Mouse (Mus musculus): ENCODE results near the gene Ccdc137. TPM values are rescaled to one million over a fixed set of nuclear protein-coding genes. Genes with fewer than 3 reads are reported as not detected.

Ccdc137 gene
- total RNA-seq, 1 experiment from 2014 or later, result 101 TPM

DNA sequence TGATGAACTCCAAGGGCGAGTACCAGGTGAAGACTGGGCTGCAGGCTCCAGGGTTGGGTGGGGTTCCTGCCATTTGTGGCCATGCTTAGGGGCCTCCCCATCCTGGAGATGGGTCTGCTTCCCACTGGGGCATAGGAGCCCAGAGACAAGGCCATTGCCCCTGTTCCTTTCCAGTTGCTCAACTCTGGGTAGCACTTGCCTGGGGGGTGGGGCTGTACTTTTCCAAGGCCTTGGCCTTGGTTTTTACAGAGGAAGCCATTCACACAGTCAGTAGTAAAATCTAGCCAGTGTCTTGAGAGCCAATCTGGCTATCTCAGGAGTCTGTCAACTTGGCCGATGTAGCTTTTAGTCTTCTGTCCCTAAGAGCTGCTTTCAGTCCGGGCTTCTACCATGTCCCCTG lies 39.5 kb downstream of the Ccdc137 start:
- ATAC-seq (replicated peaks; ENCODE audit: low read depth, poor library complexity, severe bottlenecking), result no peak

DNA sequence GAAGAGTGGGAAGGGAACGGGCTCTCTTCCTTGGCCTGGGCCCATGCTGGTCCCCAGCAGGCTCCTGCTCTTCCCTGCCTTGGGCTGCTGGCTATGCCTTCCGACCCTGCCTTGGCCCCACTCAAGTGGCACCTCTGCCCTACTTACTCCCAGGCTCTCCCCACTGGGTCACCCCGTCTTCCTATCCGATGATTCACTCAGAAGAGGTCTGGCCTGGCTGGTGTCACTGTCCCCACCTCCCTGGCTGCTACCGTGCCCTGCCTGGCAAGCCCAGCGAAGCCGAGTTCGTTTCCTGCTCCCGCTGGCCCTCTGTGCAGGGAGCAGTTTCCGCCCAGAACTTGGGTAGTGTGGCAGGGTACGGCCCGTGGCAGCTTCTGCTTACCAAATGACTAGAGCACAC lies 40.3 kb downstream of the Ccdc137 start:
- ATAC-seq (replicated peaks; ENCODE audit: low read depth, poor library complexity, severe bottlenecking), result no peak

- ATAC-seq (replicated peaks; ENCODE audit: low read depth, poor library complexity, severe bottlenecking), result no peak
These were observed 41.0 kb downstream of the Ccdc137 start for GRCm38 (mm10) chr11:120498891-120499290.

DNA sequence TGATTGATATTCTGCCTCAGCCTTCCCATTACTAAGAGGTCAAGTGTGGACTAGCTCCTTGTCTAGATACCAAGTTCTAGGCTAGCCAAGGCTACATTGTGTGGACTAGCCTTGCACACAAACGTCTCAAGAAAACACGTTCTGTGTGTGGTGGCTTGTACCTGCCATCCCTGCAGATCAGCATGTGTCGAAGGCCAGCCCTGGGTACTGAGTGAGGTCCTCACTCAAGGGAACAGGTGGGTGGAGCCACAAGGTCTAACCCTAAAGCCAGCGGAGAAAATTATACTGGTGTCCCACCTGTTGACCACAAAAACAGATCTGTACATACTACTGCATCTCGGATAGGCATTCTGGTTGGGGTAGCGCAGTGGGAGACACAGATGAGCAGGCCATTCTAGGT lies 42.0 kb downstream of the Ccdc137 start:
- ATAC-seq (replicated peaks; ENCODE audit: low read depth, poor library complexity, severe bottlenecking), result no peak

DNA sequence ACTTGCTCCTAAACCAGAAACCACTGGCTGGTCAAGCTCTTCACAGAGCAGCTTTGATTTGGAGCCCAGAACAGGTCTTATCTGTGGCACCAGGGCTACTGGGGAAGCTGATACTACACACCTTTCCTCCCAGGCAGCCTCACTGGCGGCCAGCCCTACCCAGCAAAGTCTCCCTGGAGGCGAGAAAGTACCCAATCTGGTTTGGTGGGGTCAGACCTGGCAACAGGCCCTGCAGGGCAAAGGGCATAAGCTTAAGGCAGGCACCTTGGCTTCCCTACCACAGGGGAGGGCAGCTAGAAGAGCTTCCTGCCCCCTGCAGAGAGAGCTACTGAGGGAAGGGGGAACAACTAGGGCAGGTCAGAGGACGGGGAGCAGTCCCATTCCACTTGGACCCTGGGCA lies 42.4 kb downstream of the Ccdc137 start:
- ATAC-seq (replicated peaks; ENCODE audit: low read depth, poor library complexity, severe bottlenecking), result no peak

DNA sequence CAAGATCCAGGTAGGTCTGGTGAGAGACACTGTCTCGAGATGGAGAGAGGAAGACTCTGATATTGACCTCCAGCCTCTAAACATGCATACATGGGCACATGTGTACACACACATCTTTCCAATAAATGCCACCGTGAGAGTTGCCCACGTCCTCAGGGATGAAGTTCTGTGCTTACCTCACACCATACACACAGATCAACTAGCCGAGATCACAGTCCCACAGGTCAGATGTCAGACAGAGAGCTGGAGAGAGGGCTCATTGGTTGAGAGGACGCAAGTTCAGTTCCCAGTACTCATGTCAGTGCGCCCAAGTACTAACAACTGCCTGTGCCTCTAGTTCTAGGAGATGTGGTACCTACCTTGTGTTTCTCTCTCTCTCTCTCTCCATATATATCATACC lies 43.1 kb downstream of the Ccdc137 start:
- ATAC-seq (replicated peaks; ENCODE audit: low read depth, poor library complexity, severe bottlenecking), result no peak

DNA sequence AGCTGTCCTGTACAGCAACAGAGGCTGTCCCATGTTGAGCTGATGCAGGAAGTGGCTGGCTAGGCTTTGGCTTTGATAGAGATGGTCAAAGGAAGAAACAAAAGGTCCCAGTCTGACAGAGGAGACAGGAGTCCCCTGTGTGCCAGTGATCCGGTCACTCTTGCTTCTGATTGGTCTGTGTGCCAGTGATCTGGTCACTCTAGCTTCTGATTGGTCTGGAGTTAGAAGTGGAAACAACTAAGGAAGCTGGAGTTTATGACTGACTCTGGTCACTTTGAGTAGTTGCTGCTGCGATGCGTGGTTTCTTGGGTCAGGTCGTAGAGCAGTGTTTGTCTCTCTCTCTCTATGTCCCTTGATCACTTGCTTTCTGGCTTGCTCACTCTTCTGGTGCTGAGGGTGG lies 43.8 kb downstream of the Ccdc137 start:
- ATAC-seq (replicated peaks; ENCODE audit: low read depth, poor library complexity, severe bottlenecking), result peak; percentile 7; the same call in 1 of the 2 replicates

DNA sequence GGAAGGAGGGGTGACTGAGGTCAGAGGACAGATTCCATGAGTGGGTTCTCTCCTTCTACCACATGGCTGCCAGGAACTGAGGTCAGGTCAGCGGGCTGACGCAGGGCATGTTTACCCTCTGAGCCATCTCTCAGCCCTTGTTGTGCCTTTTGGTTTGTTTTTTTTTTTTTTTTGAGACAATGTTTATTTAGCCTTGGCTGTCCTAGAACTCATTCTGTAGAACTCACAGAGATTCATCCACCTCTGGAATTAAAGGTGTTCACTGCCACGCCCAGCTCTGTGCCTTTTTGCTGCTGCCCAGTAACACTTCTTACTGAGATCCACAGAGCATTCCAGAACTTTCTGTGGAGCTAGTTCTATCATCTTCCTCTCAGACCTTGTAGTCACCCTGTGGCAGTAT lies 47.7 kb downstream of the Ccdc137 start:
- ATAC-seq (replicated peaks; ENCODE audit: low read depth, poor library complexity, severe bottlenecking), result no peak

- ATAC-seq (replicated peaks; ENCODE audit: low read depth, poor library complexity, severe bottlenecking), result 0 out of 2 replicates have a peak, but pooled peaks have one; percentile 34
These were observed 49.0 kb downstream of the Ccdc137 start for GRCm38 (mm10) chr11:120506899-120507298.

DNA sequence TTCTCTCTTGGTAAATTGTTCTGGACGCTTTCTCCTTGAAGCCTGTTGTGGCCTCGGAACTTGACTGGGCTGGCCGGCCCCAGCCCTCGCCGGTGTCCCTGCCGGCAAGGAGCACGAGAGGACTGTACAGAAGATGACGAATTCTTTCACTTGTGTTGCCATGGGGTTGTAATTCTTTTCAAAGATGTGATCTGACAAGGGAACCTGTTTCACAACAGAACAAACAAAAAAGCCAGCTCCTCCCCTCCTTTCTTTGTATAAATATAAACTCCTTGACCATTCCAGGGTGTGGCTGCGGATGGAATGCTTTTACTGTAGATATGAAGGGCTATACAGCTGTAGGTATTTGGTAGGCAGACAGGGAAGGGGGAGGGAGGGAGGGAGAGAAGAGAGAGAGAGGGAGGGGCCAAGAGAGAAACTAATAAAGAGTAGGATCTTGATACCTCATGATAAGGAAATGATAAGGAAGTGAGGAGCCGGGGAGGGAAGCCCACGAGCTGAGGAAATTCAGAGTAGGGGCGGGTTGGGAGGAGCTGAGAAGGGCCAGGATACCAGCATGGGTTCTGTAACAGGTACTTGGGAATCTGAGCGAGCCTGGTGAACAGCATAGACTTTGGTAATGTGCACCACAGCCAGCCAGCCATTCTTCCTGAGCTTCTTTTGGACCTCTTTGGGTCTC lies 49.8 kb downstream of the Ccdc137 start:
- no peak for ATAC-seq (replicated peaks; ENCODE audit: low read depth, poor library complexity, severe bottlenecking)

GRCm38 (mm10) chr11:120508290-120508870 lies 50.5 kb downstream of the Ccdc137 start:
- no peak for ATAC-seq (replicated peaks; ENCODE audit: low read depth, poor library complexity, severe bottlenecking)

GRCm38 (mm10) chr11:120509940-120510339 lies 52.0 kb downstream of the Ccdc137 start:
- ATAC-seq (replicated peaks; ENCODE audit: low read depth, poor library complexity, severe bottlenecking), result no peak

DNA sequence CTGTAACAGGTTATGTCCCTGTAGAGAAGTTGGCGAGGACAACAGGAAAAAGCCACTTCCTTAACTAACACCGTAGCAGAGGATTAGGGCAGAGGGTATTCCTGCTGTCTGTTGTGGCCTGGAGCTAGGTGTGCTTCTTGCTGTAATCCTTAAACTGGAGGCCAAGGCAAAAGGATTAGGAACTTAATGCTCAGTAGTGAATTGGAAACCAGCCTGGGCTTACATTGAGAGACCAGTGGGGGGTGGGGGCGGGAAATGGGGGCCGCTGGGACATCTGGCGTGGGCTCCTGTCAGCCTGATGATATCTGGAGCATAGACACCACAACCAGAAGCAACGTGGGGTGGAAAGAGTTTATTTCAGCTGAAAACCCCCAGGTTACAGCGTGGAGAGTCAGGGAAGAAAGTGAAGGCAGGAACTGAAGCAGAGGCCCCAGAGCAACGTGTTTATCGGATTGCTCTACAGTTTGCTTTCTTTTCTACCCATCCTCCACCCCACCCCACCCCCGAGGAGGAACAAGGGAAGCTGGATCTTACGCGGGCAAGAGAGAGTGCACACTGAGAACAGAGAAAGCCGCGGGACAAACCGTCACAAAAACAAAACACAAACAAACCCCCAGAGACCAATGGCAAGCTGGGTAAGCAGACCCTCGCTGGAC lies 52.6 kb downstream of the Ccdc137 start:
- peak; percentile 77 for ATAC-seq (replicated peaks; ENCODE audit: low read depth, poor library complexity, severe bottlenecking)

DNA sequence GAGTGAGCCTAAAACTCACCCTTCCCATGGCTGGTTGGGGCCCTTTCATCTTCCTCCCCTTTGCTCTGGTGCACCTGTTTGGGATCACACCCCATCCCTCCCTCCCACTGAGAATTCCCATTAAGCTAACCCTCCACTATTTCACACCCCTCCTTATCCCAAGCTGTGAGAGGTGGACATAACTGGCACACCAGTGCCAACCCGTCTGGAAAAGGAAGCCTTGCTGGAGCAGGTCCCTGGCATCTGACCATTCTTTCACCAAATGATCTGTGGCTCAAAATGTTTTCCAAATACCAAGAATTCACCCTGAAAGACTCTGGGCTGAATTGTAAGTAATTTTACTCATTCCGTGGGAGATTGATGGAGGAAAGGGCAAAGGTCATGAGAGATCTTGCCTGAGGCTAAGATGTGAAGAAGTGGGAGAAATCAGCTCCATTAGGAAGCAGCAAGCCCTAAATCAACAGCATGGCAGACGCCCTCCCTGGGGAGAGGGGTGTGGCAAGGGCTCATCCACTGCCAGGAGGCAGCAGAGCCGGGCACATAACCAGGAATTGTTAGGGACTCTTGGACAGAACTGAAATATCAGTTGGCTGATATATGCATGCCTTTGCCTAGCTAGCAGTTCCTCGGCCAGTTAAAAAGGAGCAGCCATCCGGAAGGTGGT lies 55.0 kb downstream of the Ccdc137 start:
- no peak for ATAC-seq (replicated peaks; ENCODE audit: low read depth, poor library complexity, severe bottlenecking)

Other genes with a start within 250 kb of the Ccdc137 start
- 6.1 and 13.2 TPM in 2 replicates for gene Bahcc1, start 225.2 kb upstream of the Ccdc137 start, total RNA-seq (2017)
- gene Actg1, start 109.6 kb upstream of the Ccdc137 start, total RNA-seq (2017), result 857 and 890 TPM in 2 replicates
- not detected in 2 replicates for gene Fscn2, start 96.6 kb upstream of the Ccdc137 start, total RNA-seq (2017)
- gene Faap100, start 79.4 kb upstream of the Ccdc137 start, total RNA-seq (2017), result 6.6 and 18.3 TPM in 2 replicates
- 29.8 and 37.9 TPM in 2 replicates for gene Nploc4, start 20.4 kb upstream of the Ccdc137 start, total RNA-seq (2017)
- not detected in 2 replicates for gene Tspan10, start 15.5 kb upstream of the Ccdc137 start, total RNA-seq (2017)
- gene Pde6g, start 4.6 kb upstream of the Ccdc137 start, total RNA-seq (2017), result not detected in 2 replicates
- gene Oxld1, start within 50 bp of the Ccdc137 start, total RNA-seq (2017), result 6.5 and 13.6 TPM in 2 replicates
- gene Arl16, start 9.5 kb downstream of the Ccdc137 start, total RNA-seq (2017), result 7.7 and 9.4 TPM in 2 replicates
- gene Mrpl12, start 26.5 kb downstream of the Ccdc137 start, total RNA-seq (2017), result 121 and 140 TPM in 2 replicates
- gene Slc25a10, start 33.7 kb downstream of the Ccdc137 start, total RNA-seq (2017), result 8.2 and 12.1 TPM in 2 replicates
- not detected in 2 replicates for gene Gcgr, start 72.6 kb downstream of the Ccdc137 start, total RNA-seq (2017)
- 26.5 and 31.0 TPM in 2 replicates for gene Mcrip1, start 91.6 kb downstream of the Ccdc137 start, total RNA-seq (2017)
- not detected in 2 replicates for gene Ppp1r27, start 93.0 kb downstream of the Ccdc137 start, total RNA-seq (2017)
- 494 and 545 TPM in 2 replicates for gene P4hb, start 115.1 kb downstream of the Ccdc137 start, total RNA-seq (2017)
- 148 and 170 TPM in 2 replicates for gene Arhgdia, start 123.5 kb downstream of the Ccdc137 start, total RNA-seq (2017)
- 248 and 287 TPM in 2 replicates for gene Alyref, start 140.2 kb downstream of the Ccdc137 start, total RNA-seq (2017)
- gene Anapc11, start 140.3 kb downstream of the Ccdc137 start, total RNA-seq (2017), result 27.2 and 32.1 TPM in 2 replicates
- not detected in 2 replicates for gene Npb, start 150.4 kb downstream of the Ccdc137 start, total RNA-seq (2017)
- gene Pcyt2, start 159.8 kb downstream of the Ccdc137 start, total RNA-seq (2017), result 34.5 and 38.6 TPM in 2 replicates
- gene Sirt7, start 167.1 kb downstream of the Ccdc137 start, total RNA-seq (2017), result 45.8 and 50.4 TPM in 2 replicates
- gene Mafg, start 175.5 kb downstream of the Ccdc137 start, total RNA-seq (2017), result 20.3 and 22.1 TPM in 2 replicates
- 9.9 and 11.7 TPM in 2 replicates for gene Pycr1, start 185.7 kb downstream of the Ccdc137 start, total RNA-seq (2017)
- gene Myadml2, start 190.0 kb downstream of the Ccdc137 start, total RNA-seq (2017), result not detected in 2 replicates
- gene Notum, start 203.1 kb downstream of the Ccdc137 start, total RNA-seq (2017), result not detected in 2 replicates
- 31.8 and 44.9 TPM in 2 replicates for gene Aspscr1, start 214.9 kb downstream of the Ccdc137 start, total RNA-seq (2017)